Mouse (Mus musculus): ENCODE results near the gene Cd83. TPM values are rescaled to one million over a fixed set of nuclear protein-coding genes. Genes with fewer than 3 reads are reported as not detected.

Gene Cd83
- polyA plus RNA-seq, 1 experiment from 2014 or later: 26.1 TPM

DNA sequence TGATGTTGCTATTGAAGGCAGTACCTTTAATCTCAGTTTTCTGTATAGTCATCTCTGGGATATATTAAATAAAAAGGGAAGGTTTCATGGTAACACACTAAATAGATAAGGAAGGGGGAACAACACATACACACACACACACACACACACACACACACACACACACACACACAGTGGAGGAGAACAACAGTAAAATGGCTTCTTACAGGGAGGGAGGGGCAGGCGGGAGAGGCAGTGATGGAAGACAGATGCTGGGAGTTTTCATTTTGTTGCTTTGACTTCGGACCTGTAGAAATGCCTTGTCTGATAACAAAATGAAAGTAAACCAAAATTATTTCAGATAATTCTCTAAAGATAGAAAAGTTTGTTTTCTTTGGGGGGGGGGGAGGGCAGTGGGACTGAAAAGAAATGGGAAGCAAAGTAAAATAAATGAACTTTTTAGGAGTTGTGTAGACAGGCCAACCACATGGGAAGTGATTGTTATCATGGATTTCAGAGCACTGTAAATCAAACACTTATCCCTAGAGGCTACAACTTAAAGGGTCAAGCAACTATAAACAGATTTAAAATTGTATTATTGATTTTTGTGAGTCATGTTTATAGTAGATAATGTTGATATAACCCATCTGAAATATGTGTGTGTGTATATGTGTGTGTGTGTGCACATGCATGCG, 30.0 kb upstream of the Cd83 start:
- no peaks in the 10 kb centered on the region for H3K36me3 ChIP-seq (ENCODE audit: control insufficient read depth, insufficient read depth, low read length)
- WGBS: 96% methylated on average over 3 of the region's 3 CpGs
- H3K4me3 ChIP-seq (ENCODE audit: low read depth, low read length): no peak overlapping the region
- no peaks in the 10 kb centered on the region for H3K27me3 ChIP-seq (ENCODE audit: control insufficient read depth, insufficient read depth, low read length)
- H3K27ac ChIP-seq (ENCODE audit: low read depth, low read length): no peak overlapping the region
- ATAC-seq (ENCODE audit: low read depth): no peak
- H3K9ac ChIP-seq (replicated peaks; ENCODE audit: low read depth, low read length): no peak overlapping the region
- no peak overlapping the region for H3K4me2 ChIP-seq (ENCODE audit: low read depth, low read length)
- H3K4me1 ChIP-seq (ENCODE audit: control insufficient read depth, insufficient read depth, low read length): no peaks in the 10 kb centered on the region
- no peaks in the 10 kb centered on the region for H3K9me3 ChIP-seq (ENCODE audit: control insufficient read depth, low read length)

- Histone ChIP-seq H3K4me3 (ENCODE audit: low read depth, low read length) (no peak overlapping the region), H3K9ac (replicated peaks; ENCODE audit: low read depth, low read length) (no peak overlapping the region), H3K4me1 (ENCODE audit: control insufficient read depth, insufficient read depth, low read length) (no peaks in the 10 kb centered on the region), H3K27ac (ENCODE audit: low read depth, low read length) (no peak overlapping the region), H3K4me2 (ENCODE audit: low read depth, low read length) (no peak overlapping the region), H3K27me3 (ENCODE audit: control insufficient read depth, insufficient read depth, low read length) (no peaks in the 10 kb centered on the region), H3K9me3 (ENCODE audit: control insufficient read depth, low read length) (no peaks in the 10 kb centered on the region), H3K36me3 (ENCODE audit: control insufficient read depth, insufficient read depth, low read length) (no peaks in the 10 kb centered on the region)
- WGBS: 78% methylated on average over 7 of the region's 7 CpGs
- no peak for ATAC-seq (ENCODE audit: low read depth)
These were observed 29.0 kb upstream of the Cd83 start for GRCm38 (mm10) chr13:43755573-43755972.

- 89% methylated on average over 12 of the region's 12 CpGs for WGBS
- Histone ChIP-seq H3K4me1 (ENCODE audit: control insufficient read depth, insufficient read depth, low read length) (no peaks in the 10 kb centered on the region), H3K4me3 (ENCODE audit: low read depth, low read length) (no peak overlapping the region), H3K9me3 (ENCODE audit: control insufficient read depth, low read length) (no peaks in the 10 kb centered on the region), H3K27ac (ENCODE audit: low read depth, low read length) (no peak overlapping the region), H3K9ac (replicated peaks; ENCODE audit: low read depth, low read length) (no peak overlapping the region), H3K27me3 (ENCODE audit: control insufficient read depth, insufficient read depth, low read length) (no peaks in the 10 kb centered on the region), H3K4me2 (ENCODE audit: low read depth, low read length) (no peak overlapping the region), H3K36me3 (ENCODE audit: control insufficient read depth, insufficient read depth, low read length) (no peaks in the 10 kb centered on the region)
- no peak for ATAC-seq (ENCODE audit: low read depth)
These were observed 23.3 kb upstream of the Cd83 start for GRCm38 (mm10) chr13:43761156-43761855.

GRCm38 (mm10) chr13:43762901-43763300, 21.7 kb upstream of the Cd83 start:
- no peaks in the 10 kb centered on the region for H3K4me1 ChIP-seq (ENCODE audit: control insufficient read depth, insufficient read depth, low read length)
- WGBS: 95% methylated on average over 9 of the region's 9 CpGs
- no peaks in the 10 kb centered on the region for H3K9me3 ChIP-seq (ENCODE audit: control insufficient read depth, low read length)
- H3K27me3 ChIP-seq (ENCODE audit: control insufficient read depth, insufficient read depth, low read length): no peaks in the 10 kb centered on the region
- H3K4me3 ChIP-seq (ENCODE audit: low read depth, low read length): no peak overlapping the region
- H3K27ac ChIP-seq (ENCODE audit: low read depth, low read length): no peak overlapping the region
- H3K36me3 ChIP-seq (ENCODE audit: control insufficient read depth, insufficient read depth, low read length): no peaks in the 10 kb centered on the region
- no peak overlapping the region for H3K4me2 ChIP-seq (ENCODE audit: low read depth, low read length)
- no peak overlapping the region for H3K9ac ChIP-seq (replicated peaks; ENCODE audit: low read depth, low read length)
- no peak for ATAC-seq (ENCODE audit: low read depth)

GRCm38 (mm10) chr13:43763301-43763994, 21.1 kb upstream of the Cd83 start:
- no peak overlapping the region for H3K4me2 ChIP-seq (ENCODE audit: low read depth, low read length)
- no peaks in the 10 kb centered on the region for H3K27me3 ChIP-seq (ENCODE audit: control insufficient read depth, insufficient read depth, low read length)
- H3K9me3 ChIP-seq (ENCODE audit: control insufficient read depth, low read length): no peaks in the 10 kb centered on the region
- 91% methylated on average over 12 of the region's 12 CpGs for WGBS
- H3K4me1 ChIP-seq (ENCODE audit: control insufficient read depth, insufficient read depth, low read length): no peaks in the 10 kb centered on the region
- H3K36me3 ChIP-seq (ENCODE audit: control insufficient read depth, insufficient read depth, low read length): no peaks in the 10 kb centered on the region
- no peak overlapping the region for H3K27ac ChIP-seq (ENCODE audit: low read depth, low read length)
- no peak overlapping the region for H3K4me3 ChIP-seq (ENCODE audit: low read depth, low read length)
- no peak overlapping the region for H3K9ac ChIP-seq (replicated peaks; ENCODE audit: low read depth, low read length)
- no peak for ATAC-seq (ENCODE audit: low read depth)

GRCm38 (mm10) chr13:43763995-43764579, 20.5 kb upstream of the Cd83 start:
- no peak overlapping the region for H3K9ac ChIP-seq (replicated peaks; ENCODE audit: low read depth, low read length)

GRCm38 (mm10) chr13:43765293-43765814, 19.2 kb upstream of the Cd83 start:
- ATAC-seq (ENCODE audit: low read depth): no peak

More at GRCm38 (mm10) chr13:43763995-43764579, 20.5 kb upstream of the Cd83 start:
- 78% methylated on average over 8 of the region's 8 CpGs for WGBS
- Histone ChIP-seq H3K9me3 (ENCODE audit: control insufficient read depth, low read length) (no peaks in the 10 kb centered on the region), H3K27ac (ENCODE audit: low read depth, low read length) (no peak overlapping the region), H3K4me3 (ENCODE audit: low read depth, low read length) (no peak overlapping the region), H3K4me1 (ENCODE audit: control insufficient read depth, insufficient read depth, low read length) (no peaks in the 10 kb centered on the region), H3K4me2 (ENCODE audit: low read depth, low read length) (no peak overlapping the region), H3K36me3 (ENCODE audit: control insufficient read depth, insufficient read depth, low read length) (no peaks in the 10 kb centered on the region), H3K27me3 (ENCODE audit: control insufficient read depth, insufficient read depth, low read length) (no peaks in the 10 kb centered on the region)
- no peak for ATAC-seq (ENCODE audit: low read depth)

GRCm38 (mm10) chr13:43766786-43767680, 17.5 kb upstream of the Cd83 start:
- no peaks in the 10 kb centered on the region for H3K36me3 ChIP-seq (ENCODE audit: control insufficient read depth, insufficient read depth, low read length)
- no peak overlapping the region for H3K4me2 ChIP-seq (ENCODE audit: low read depth, low read length)
- 52% methylated on average over 7 of the region's 7 CpGs for WGBS
- no peaks in the 10 kb centered on the region for H3K27me3 ChIP-seq (ENCODE audit: control insufficient read depth, insufficient read depth, low read length)
- H3K4me1 ChIP-seq (ENCODE audit: control insufficient read depth, insufficient read depth, low read length): no peaks in the 10 kb centered on the region
- no peak overlapping the region for H3K4me3 ChIP-seq (ENCODE audit: low read depth, low read length)
- no peak overlapping the region for H3K9ac ChIP-seq (replicated peaks; ENCODE audit: low read depth, low read length)
- peak; percentile 38; the same call in 1 of the 2 replicates for ATAC-seq (ENCODE audit: low read depth)
- no peaks in the 10 kb centered on the region for H3K9me3 ChIP-seq (ENCODE audit: control insufficient read depth, low read length)
- H3K27ac ChIP-seq (ENCODE audit: low read depth, low read length): no peak overlapping the region

More at GRCm38 (mm10) chr13:43765293-43765814, 19.2 kb upstream of the Cd83 start:
- no peaks in the 10 kb centered on the region for H3K36me3 ChIP-seq (ENCODE audit: control insufficient read depth, insufficient read depth, low read length)
- H3K4me3 ChIP-seq (ENCODE audit: low read depth, low read length): no peak overlapping the region
- no peak overlapping the region for H3K4me2 ChIP-seq (ENCODE audit: low read depth, low read length)
- no peaks in the 10 kb centered on the region for H3K4me1 ChIP-seq (ENCODE audit: control insufficient read depth, insufficient read depth, low read length)
- H3K9me3 ChIP-seq (ENCODE audit: control insufficient read depth, low read length): no peaks in the 10 kb centered on the region
- H3K27ac ChIP-seq (ENCODE audit: low read depth, low read length): no peak overlapping the region
- no peaks in the 10 kb centered on the region for H3K27me3 ChIP-seq (ENCODE audit: control insufficient read depth, insufficient read depth, low read length)
- 85% methylated on average over 11 of the region's 11 CpGs for WGBS
- no peak overlapping the region for H3K9ac ChIP-seq (replicated peaks; ENCODE audit: low read depth, low read length)

All from neural tube, embryonic 14.5 days (tissue).